Mouse (Mus musculus) activated CD4-positive, CD25-positive, alpha-beta regulatory T cell, adult 4 months (primary cell): Measurements from ENCODE around the gene Sox12. TPM values are rescaled to one million over a fixed set of nuclear protein-coding genes. Genes with fewer than 3 reads are reported as not detected.

ENCODE experiments used
- ATAC-seq: one replicate; pipeline ENCODE4 v1.8.0; 2017
- polyA plus RNA-seq, 2 experiments: library from polyadenylated mRNA; unstranded; fragments of 100-300 nt; shearing (Covaris generic); gene quantifications; one replicate each; pipeline ENCODE4 v1.2.1; 2017

Gene Sox12
- polyA plus RNA-seq, 2 experiments from 2014 or later, result 0.30 to 0.33 TPM

DNA sequence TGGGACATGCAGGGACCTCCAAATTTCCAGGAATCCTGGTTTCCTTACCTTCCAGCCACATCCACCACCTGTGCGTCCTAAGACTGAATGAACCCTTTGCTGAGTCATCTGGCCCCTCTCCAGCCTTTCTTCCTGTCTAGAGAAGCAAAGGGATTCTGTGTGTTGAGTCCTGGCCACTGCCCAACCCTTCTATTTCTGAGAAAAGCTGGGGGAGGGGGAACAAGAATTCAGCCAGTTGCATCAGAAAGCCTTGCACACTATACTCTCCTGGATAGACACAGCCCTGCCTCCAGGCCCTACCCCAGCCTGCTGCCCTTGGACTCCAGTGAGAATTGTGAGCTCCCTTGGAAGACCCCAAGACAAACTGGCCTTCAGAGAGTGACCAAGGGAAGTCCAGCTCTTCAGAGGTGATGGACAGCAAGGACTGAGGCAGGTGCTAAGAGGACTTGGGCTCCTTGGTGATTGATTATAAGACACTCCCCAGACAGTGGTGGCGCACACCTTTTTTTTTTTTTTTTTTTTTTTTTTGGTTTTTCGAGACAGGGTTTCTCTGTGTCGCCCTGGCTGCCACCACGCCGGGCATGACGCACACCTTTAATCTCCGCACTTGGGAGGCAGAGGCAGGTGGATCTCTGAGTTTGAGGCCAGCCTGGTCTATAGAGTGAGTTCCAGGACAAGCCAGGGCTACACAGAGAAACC is 47.9 kb downstream of the Sox12 start:
- no peak for ATAC-seq

GRCm38 (mm10) chr2:152349205-152349604 is 48.7 kb downstream of the Sox12 start:
- no peak for ATAC-seq

GRCm38 (mm10) chr2:152347722-152348121 is 50.1 kb downstream of the Sox12 start:
- ATAC-seq, result no peak

GRCm38 (mm10) chr2:152346776-152347465 is 50.9 kb downstream of the Sox12 start:
- no peak for ATAC-seq

GRCm38 (mm10) chr2:152345393-152345792 is 52.5 kb downstream of the Sox12 start:
- no peak for ATAC-seq

DNA sequence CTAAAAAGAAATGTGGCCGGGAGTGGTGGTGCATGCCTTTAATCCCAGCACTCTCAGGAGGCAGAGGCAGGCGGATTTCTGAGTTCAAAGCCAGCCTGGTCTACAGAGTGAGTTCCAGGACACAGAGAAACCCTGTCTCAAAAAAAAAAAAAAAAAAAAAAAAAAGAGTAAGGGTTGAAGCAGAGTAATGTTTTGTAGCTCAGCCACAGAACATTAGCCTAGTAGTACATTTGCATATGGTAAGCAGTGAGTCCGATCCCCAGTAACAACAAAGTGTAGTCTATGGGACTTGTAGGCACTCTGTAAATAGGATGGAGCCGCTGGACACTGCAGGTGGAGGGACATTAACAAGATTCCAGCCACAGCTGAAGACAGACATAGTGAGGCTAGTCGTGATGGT is 53.0 kb downstream of the Sox12 start:
- ATAC-seq, result no peak

GRCm38 (mm10) chr2:152344361-152344760 is 53.5 kb downstream of the Sox12 start:
- peak; percentile 22 for ATAC-seq

Other genes with a start within 250 kb of the Sox12 start
- gene Csnk2a1, start 171.2 kb downstream of the Sox12 start, polyA plus RNA-seq, result 10 to 100 TPM; 68.0 to 91.6 TPM
- gene Tbc1d20, start 104.2 kb downstream of the Sox12 start, polyA plus RNA-seq, result 10 to 100 TPM; 14.9 to 18.3 TPM
- 10 to 100 TPM; 65.1 to 86.1 TPM for gene Rbck1, start 65.4 kb downstream of the Sox12 start, polyA plus RNA-seq
- gene Trib3, start 54.0 kb downstream of the Sox12 start, polyA plus RNA-seq, result 1 to 10 TPM; 3.4 to 5.1 TPM
- gene Nrsn2, start 21.4 kb downstream of the Sox12 start, polyA plus RNA-seq, result not detected
- under 1 TPM; 0.70 to 0.74 TPM for gene Zcchc3, start 17.0 kb upstream of the Sox12 start, polyA plus RNA-seq
- not detected for gene 6820408C15Rik, start 17.5 kb upstream of the Sox12 start, polyA plus RNA-seq
- gene Defb23, start 66.6 kb upstream of the Sox12 start, polyA plus RNA-seq, result not detected
- not detected for gene Defb20, start 79.0 kb upstream of the Sox12 start, polyA plus RNA-seq
- gene Defb22, start 92.1 kb upstream of the Sox12 start, polyA plus RNA-seq, result not detected
- gene Defb26, start 113.6 kb upstream of the Sox12 start, polyA plus RNA-seq, result not detected
- gene Defb28, start 120.2 kb upstream of the Sox12 start, polyA plus RNA-seq, result not detected
- gene Defb29, start 142.0 kb upstream of the Sox12 start, polyA plus RNA-seq, result not detected
- gene Gm17416, start 171.3 kb upstream of the Sox12 start, polyA plus RNA-seq, result not detected
- gene Defb21, start 174.7 kb upstream of the Sox12 start, polyA plus RNA-seq, result not detected
- not detected for gene Defb19, start 182.2 kb upstream of the Sox12 start, polyA plus RNA-seq
- not detected for gene Defb45, start 201.3 kb upstream of the Sox12 start, polyA plus RNA-seq
- gene Defb36, start 206.3 kb upstream of the Sox12 start, polyA plus RNA-seq, result not detected
- not detected for gene Defb25, start 225.0 kb upstream of the Sox12 start, polyA plus RNA-seq
- gene Rem1, start 228.9 kb upstream of the Sox12 start, polyA plus RNA-seq, result not detected